Comparison of ENCODE assay signal across 40 mouse cellular contexts in the genomic region with DNA sequence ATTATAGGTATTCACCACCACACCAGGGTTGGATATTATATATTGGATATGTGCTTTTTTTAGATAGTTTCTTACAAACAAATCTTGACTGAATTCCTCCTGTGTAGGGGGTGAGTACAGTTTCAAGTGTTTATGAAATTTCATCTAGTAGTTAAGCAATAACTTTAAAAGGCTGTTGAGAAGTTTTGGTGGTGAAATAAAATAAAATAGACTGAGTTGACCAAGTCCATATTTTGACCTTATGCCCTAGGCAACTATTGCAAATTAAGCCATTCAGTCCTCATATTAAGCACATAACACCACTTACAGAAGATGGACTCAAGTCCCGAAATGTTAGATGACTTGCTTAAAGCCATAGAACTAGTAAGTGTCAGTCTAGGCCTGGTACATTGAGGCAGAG. TPM values are rescaled to one million over a fixed set of nuclear protein-coding genes. Genes with fewer than 3 reads are reported as not detected.
"Had no signal": no experiment of that assay in that cellular context is flagged by ENCODE, and none has a peak within 500 bp of the region (broad histone marks: within the 10 kb centered on the region; RNA-seq: fewer than 3 reads in every experiment).

No protein-coding gene starts in this region.

- H3K27me3 ChIP-seq: heart, embryonic 12.5 days; hindbrain, embryonic 12.5 days; intestine, embryonic 15.5 days; limb, embryonic 12.5 days had no signal

- H3K4me3 ChIP-seq: gastrocnemius, adult 2 months; heart, embryonic 10.5 days; heart, embryonic 12.5 days; hindbrain, embryonic 10.5 days; hindbrain, embryonic 12.5 days; intestine, embryonic 15.5 days; limb, embryonic 10.5 days; limb, embryonic 12.5 days had no signal

- H3K36me3 ChIP-seq: heart, embryonic 10.5 days; heart, embryonic 12.5 days; hindbrain, embryonic 10.5 days; hindbrain, embryonic 12.5 days; intestine, embryonic 15.5 days; limb, embryonic 10.5 days; limb, embryonic 12.5 days had no signal

- DNase-seq: gastrocnemius, postnatal 10 days; gastrocnemius, postnatal 25 days; heart, adult 18-20 months; heart, postnatal 10 days; heart, postnatal 4 days; kidney, adult 18-20 months; kidney, adult 8-10 months; kidney, postnatal 10 days; kidney, postnatal 25 days; kidney, postnatal 4 days; layer of hippocampus, adult 9-11 months; layer of hippocampus, postnatal 36 days had no signal

- H3K27ac ChIP-seq: heart, embryonic 10.5 days; hindbrain, embryonic 10.5 days; hindbrain, embryonic 12.5 days; hindbrain, embryonic 14.5 days; intestine, embryonic 15.5 days; layer of hippocampus, adult 2 months; limb, embryonic 10.5 days; limb, embryonic 12.5 days; liver, embryonic 14.5 days had no signal

- ATAC-seq: hindbrain, embryonic 16.5 days; inflammation-experienced regulatory T-cells, adult 6 months; intestine, embryonic 15.5 days; intestine, postnatal 0 days had no signal

- H3K9ac ChIP-seq: heart, embryonic 12.5 days; hindbrain, embryonic 12.5 days; hindbrain, embryonic 14.5 days; intestine, embryonic 15.5 days; limb, embryonic 12.5 days; liver, embryonic 14.5 days had no signal

- H3K4me1 ChIP-seq: intestine, embryonic 15.5 days had no signal

- H3K9me3 ChIP-seq: heart, embryonic 10.5 days; heart, embryonic 12.5 days; hindbrain, embryonic 10.5 days; hindbrain, embryonic 12.5 days; intestine, embryonic 15.5 days; limb, embryonic 10.5 days; limb, embryonic 12.5 days had no signal

- H3K4me2 ChIP-seq: heart, embryonic 12.5 days; hindbrain, embryonic 12.5 days; intestine, embryonic 15.5 days; limb, embryonic 12.5 days; liver, embryonic 11.5 days had no signal

RNA-seq across cellular contexts. Expression of a gene that starts 45.6 kb away (rescaled TPM):
- total RNA-seq: gastrocnemius, adult 2 months; gastrocnemius, postnatal 10 days; gastrocnemius, postnatal 25 days; gastrocnemius, postnatal 4 days; granulocyte monocyte progenitor cell, adult 5-6 weeks; heart, adult 18-20 months; heart, adult 8-10 months; heart, postnatal 10 days; heart, postnatal 25 days; heart, postnatal 4 days; layer of hippocampus, adult 2 months; layer of hippocampus, postnatal 36 days; left cerebral cortex, adult 18-20 months; left cerebral cortex, adult 8-10 months; left cerebral cortex, postnatal 10 days; left cerebral cortex, postnatal 25 days had no signal
- polyA plus RNA-seq: frontal cortex, adult 2 months; heart, embryonic 10.5 days; heart, embryonic 12.5 days; heart, embryonic 14.5 days; heart, embryonic 16.5 days; intestine, embryonic 15.5 days; intestine, postnatal 0 days; kidney, embryonic 14.5 days; kidney, embryonic 16.5 days; limb, embryonic 10.5 days; liver, embryonic 11.5 days; liver, embryonic 14.5 days had no signal
